8 mouse cellular contexts compared by ENCODE assay signal in genomic region chr11:103116959-103117590, GRCm38 (mm10). TPM values are rescaled to one million over a fixed set of nuclear protein-coding genes. Genes with fewer than 3 reads are reported as not detected.
DNase-seq lines count a peak whose midpoint lies in the region; ATAC-seq and TF ChIP-seq lines count a peak whose summit lies in the region.

No protein-coding gene starts in this region.

- DNase-seq in urinary bladder, adult 18-20 months (ENCODE audit: low spot score in 2 of 2) = peak; percentile 72 to 84
- no peak for DNase-seq in urinary bladder, postnatal 10 days (ENCODE audit: low spot score)
- DNase-seq in embryonic facial prominence, embryonic 11.5 days (ENCODE audit: low spot score) = peak; percentile 76
- peak; percentile 78 to 82 for DNase-seq in heart, adult 9 months (ENCODE audit: low spot score in 2 of 2)
- peak in 2 of 3 experiments; percentile 64 to 68 for DNase-seq in liver, embryonic 14.5 days (ENCODE audit: low read depth in 3 of 3, low spot score in 3 of 3)
- DNase-seq in natural killer cell, adult 2 months (ENCODE audit: low spot score in 2 of 2) = peak; percentile 68 to 70

- H3K36me3 ChIP-seq in embryonic facial prominence, embryonic 11.5 days (replicated peaks; ENCODE audit: control insufficient read depth, insufficient read depth, low read depth, low read length) = no peaks in the 10 kb centered on the region
- H3K36me3 ChIP-seq in kidney, embryonic 14.5 days (ENCODE audit: control insufficient read depth, insufficient read depth, low read length) = no peaks in the 10 kb centered on the region
- H3K36me3 ChIP-seq in liver, embryonic 14.5 days (replicated peaks; ENCODE audit: control insufficient read depth, insufficient read depth, low read depth) = no peaks in the 10 kb centered on the region
- no peaks in the 10 kb centered on the region for H3K36me3 ChIP-seq in stomach, embryonic 14.5 days (ENCODE audit: control insufficient read depth, insufficient read depth, low read length)

- H3K27ac ChIP-seq in embryonic facial prominence, embryonic 11.5 days (replicated peaks; ENCODE audit: low read depth, low read length) = no peak overlapping the region
- H3K27ac ChIP-seq in kidney, embryonic 14.5 days (ENCODE audit: low read depth, low read length) = peak overlapping the region; percentile 63; the same call in 1 of the 2 replicates
- H3K27ac ChIP-seq in liver, embryonic 14.5 days = peak overlapping the region; percentile 83
- peak overlapping the region; percentile 87 for H3K27ac ChIP-seq in stomach, embryonic 14.5 days (ENCODE audit: low read length)

- H3K4me1 ChIP-seq in embryonic facial prominence, embryonic 11.5 days (ENCODE audit: control insufficient read depth, insufficient read depth, low read length) = peaks cover 2% of the 10 kb centered on the region; the same call in 1 of the 2 replicates
- H3K4me1 ChIP-seq in kidney, embryonic 14.5 days (ENCODE audit: control insufficient read depth, insufficient read depth, low read length) = peaks cover 13% of the 10 kb centered on the region
- H3K4me1 ChIP-seq in liver, embryonic 14.5 days (replicated peaks; ENCODE audit: control insufficient read depth in 2 of 2, insufficient read depth in 2 of 2, low read length in 1 of 2) = peaks cover 17% of the 10 kb centered on the region in 2 experiments
- H3K4me1 ChIP-seq in stomach, embryonic 14.5 days (ENCODE audit: control insufficient read depth, insufficient read depth, low read length) = peaks cover 25% of the 10 kb centered on the region

- H3K9me3 ChIP-seq in embryonic facial prominence, embryonic 11.5 days (replicated peaks; ENCODE audit: control insufficient read depth, low read length) = no peaks in the 10 kb centered on the region
- H3K9me3 ChIP-seq in kidney, embryonic 14.5 days (ENCODE audit: control insufficient read depth, low read length) = no peaks in the 10 kb centered on the region
- no peaks in the 10 kb centered on the region for H3K9me3 ChIP-seq in liver, embryonic 14.5 days (ENCODE audit: control insufficient read depth, low read length)
- no peaks in the 10 kb centered on the region for H3K9me3 ChIP-seq in stomach, embryonic 14.5 days (ENCODE audit: control insufficient read depth, low read depth, low read length)

- peak overlapping the region; percentile 62 for H3K4me3 ChIP-seq in embryonic facial prominence, embryonic 11.5 days (ENCODE audit: low read depth, low read length)
- peak overlapping the region; percentile 70 for H3K4me3 ChIP-seq in kidney, embryonic 14.5 days (ENCODE audit: low read length)
- H3K4me3 ChIP-seq in liver, embryonic 14.5 days (ENCODE audit: insufficient read depth in 1 of 2, low read depth in 2 of 2, low read length in 2 of 2) = peak overlapping the region; percentile 86 to 91
- peak overlapping the region; percentile 75 for H3K4me3 ChIP-seq in stomach, embryonic 14.5 days (ENCODE audit: low read depth, low read length)

- peak; percentile 94 for TF ChIP-seq CTCF in liver, embryonic 14.5 days (IDR thresholded peaks at IDR 0.05; ENCODE audit: low read depth)

- no peak for ATAC-seq in embryonic facial prominence, embryonic 11.5 days (replicated peaks; ENCODE audit: insufficient number of reproducible peaks, low FRiP score, low TSS enrichment, low read depth)
- peak; percentile 30 for ATAC-seq in kidney, embryonic 14.5 days (ENCODE audit: low FRiP score, low TSS enrichment)
- ATAC-seq in liver, embryonic 14.5 days (ENCODE audit: insufficient read depth) = peak; percentile 14; the same call in 1 of the 2 replicates
- 0 out of 2 replicates have a peak, but pooled peaks have one; percentile 30 for ATAC-seq in stomach, embryonic 14.5 days (ENCODE audit: insufficient number of reproducible peaks, insufficient read depth, low FRiP score, low read depth)

- TF ChIP-seq EP300 in liver, embryonic 14.5 days (IDR thresholded peaks at IDR 0.05; ENCODE audit: low read depth) = no peak

- under 1% methylated on average over 35 of the region's 35 CpGs for WGBS in embryonic facial prominence, embryonic 11.5 days
- under 1% methylated on average over 35 of the region's 35 CpGs for WGBS in kidney, embryonic 14.5 days
- WGBS in liver, embryonic 14.5 days (ENCODE audit: insufficient replicate concordance) = under 1% methylated on average over 35 of the region's 35 CpGs
- under 1% methylated on average over 35 of the region's 35 CpGs for WGBS in stomach, embryonic 14.5 days

- peak overlapping the region; percentile 81 for H3K4me2 ChIP-seq in embryonic facial prominence, embryonic 11.5 days (ENCODE audit: low read depth, low read length)
- H3K4me2 ChIP-seq in kidney, embryonic 14.5 days (replicated peaks; ENCODE audit: low read depth, low read length) = peak overlapping the region; percentile 82
- peak overlapping the region; percentile 100 for H3K4me2 ChIP-seq in liver, embryonic 14.5 days (ENCODE audit: low read depth)
- H3K4me2 ChIP-seq in stomach, embryonic 14.5 days (replicated peaks; ENCODE audit: low read depth, low read length) = peak overlapping the region; percentile 77

- no peaks in the 10 kb centered on the region; the same call in 1 of the 2 replicates for H3K27me3 ChIP-seq in embryonic facial prominence, embryonic 11.5 days (ENCODE audit: control insufficient read depth, insufficient read depth, low read length)
- no peaks in the 10 kb centered on the region for H3K27me3 ChIP-seq in kidney, embryonic 14.5 days (ENCODE audit: control insufficient read depth, insufficient read depth, low read length)
- no peaks in the 10 kb centered on the region; the same call in 1 of the 2 replicates for H3K27me3 ChIP-seq in liver, embryonic 14.5 days (ENCODE audit: control insufficient read depth, insufficient read depth, low read length)
- no peaks in the 10 kb centered on the region for H3K27me3 ChIP-seq in stomach, embryonic 14.5 days (ENCODE audit: control insufficient read depth, insufficient read depth, low read length)

- peak overlapping the region; percentile 71 for H3K9ac ChIP-seq in embryonic facial prominence, embryonic 11.5 days (replicated peaks; ENCODE audit: low read length)
- peak overlapping the region; percentile 74 for H3K9ac ChIP-seq in kidney, embryonic 14.5 days (ENCODE audit: low read depth, low read length)
- H3K9ac ChIP-seq in liver, embryonic 14.5 days (replicated peaks) = peak overlapping the region; percentile 88
- peak overlapping the region; percentile 64 for H3K9ac ChIP-seq in stomach, embryonic 14.5 days (replicated peaks; ENCODE audit: low read depth, low read length)

RNA-seq across cellular contexts. Expression of gene Hexim1, which starts 1.0 kb away (rescaled TPM):
- 5.3 and 5.6 TPM in 2 replicates for polyA plus RNA-seq in embryonic facial prominence, embryonic 11.5 days (2014; fragmentation: Nextera tagmentation; extraction: Ambion mirVana)
- polyA plus RNA-seq in kidney, embryonic 14.5 days (2014; fragmentation: Nextera tagmentation; extraction: Ambion mirVana) = 7.1 and 8.9 TPM in 2 replicates
- polyA plus RNA-seq in liver, embryonic 14.5 days (2012; rRNA removed) = 8.4 and 11.4 TPM in 2 replicates
- polyA plus RNA-seq in liver, embryonic 14.5 days (2014; fragmentation: Nextera tagmentation; extraction: Ambion mirVana) = 2.4 and 2.6 TPM in 2 replicates
- 7.6 and 7.7 TPM in 2 replicates for polyA plus RNA-seq in stomach, embryonic 14.5 days (2014; fragmentation: Nextera tagmentation; extraction: Ambion mirVana)

RNA-seq across cellular contexts. Expression of gene Hexim2, which starts 15.2 kb away (rescaled TPM):
- polyA plus RNA-seq in embryonic facial prominence, embryonic 11.5 days (2014; fragmentation: Nextera tagmentation; extraction: Ambion mirVana) = 7.1 and 8.3 TPM in 2 replicates
- polyA plus RNA-seq in kidney, embryonic 14.5 days (2014; fragmentation: Nextera tagmentation; extraction: Ambion mirVana) = 8.3 and 10.3 TPM in 2 replicates
- polyA plus RNA-seq in liver, embryonic 14.5 days (2012; rRNA removed) = 2.2 and 3.5 TPM in 2 replicates
- 3.4 and 4.4 TPM in 2 replicates for polyA plus RNA-seq in liver, embryonic 14.5 days (2014; fragmentation: Nextera tagmentation; extraction: Ambion mirVana)
- 7.3 and 9.1 TPM in 2 replicates for polyA plus RNA-seq in stomach, embryonic 14.5 days (2014; fragmentation: Nextera tagmentation; extraction: Ambion mirVana)

RNA-seq across cellular contexts. Expression of gene Acbd4, which starts 15.6 kb away (rescaled TPM):
- 6.4 and 7.8 TPM in 2 replicates for polyA plus RNA-seq in embryonic facial prominence, embryonic 11.5 days (2014; fragmentation: Nextera tagmentation; extraction: Ambion mirVana)
- 15.8 and 16.9 TPM in 2 replicates for polyA plus RNA-seq in kidney, embryonic 14.5 days (2014; fragmentation: Nextera tagmentation; extraction: Ambion mirVana)
- 22.2 and 27.3 TPM in 2 replicates for polyA plus RNA-seq in liver, embryonic 14.5 days (2012; rRNA removed)
- polyA plus RNA-seq in liver, embryonic 14.5 days (2014; fragmentation: Nextera tagmentation; extraction: Ambion mirVana) = 49.7 and 63.2 TPM in 2 replicates
- 17.7 and 20.4 TPM in 2 replicates for polyA plus RNA-seq in stomach, embryonic 14.5 days (2014; fragmentation: Nextera tagmentation; extraction: Ambion mirVana)

RNA-seq across cellular contexts. Expression of gene Plcd3, which starts 15.6 kb away (rescaled TPM):
- 0.87 and 1.1 TPM in 2 replicates for polyA plus RNA-seq in embryonic facial prominence, embryonic 11.5 days (2014; fragmentation: Nextera tagmentation; extraction: Ambion mirVana)
- 3.2 and 4.4 TPM in 2 replicates for polyA plus RNA-seq in kidney, embryonic 14.5 days (2014; fragmentation: Nextera tagmentation; extraction: Ambion mirVana)
- 0.31 and 0.36 TPM in 2 replicates for polyA plus RNA-seq in liver, embryonic 14.5 days (2012; rRNA removed)
- polyA plus RNA-seq in liver, embryonic 14.5 days (2014; fragmentation: Nextera tagmentation; extraction: Ambion mirVana) = 0.06 and 0.29 TPM in 2 replicates
- 2.5 TPM in 2 replicates for polyA plus RNA-seq in stomach, embryonic 14.5 days (2014; fragmentation: Nextera tagmentation; extraction: Ambion mirVana)

RNA-seq across cellular contexts. Expression of gene Fmnl1, which starts 53.8 kb away (rescaled TPM):
- polyA plus RNA-seq in embryonic facial prominence, embryonic 11.5 days (2014; fragmentation: Nextera tagmentation; extraction: Ambion mirVana) = 0.70 and 0.72 TPM in 2 replicates
- 1.1 and 4.0 TPM in 2 replicates for polyA plus RNA-seq in kidney, embryonic 14.5 days (2014; fragmentation: Nextera tagmentation; extraction: Ambion mirVana)
- polyA plus RNA-seq in liver, embryonic 14.5 days (2012; rRNA removed) = 2.3 and 3.5 TPM in 2 replicates
- 2.3 and 3.5 TPM in 2 replicates for polyA plus RNA-seq in liver, embryonic 14.5 days (2014; fragmentation: Nextera tagmentation; extraction: Ambion mirVana)
- polyA plus RNA-seq in stomach, embryonic 14.5 days (2014; fragmentation: Nextera tagmentation; extraction: Ambion mirVana) = 1.7 and 2.3 TPM in 2 replicates
